Mouse (Mus musculus) neural tube, embryonic 11.5 days (tissue): ENCODE measurements around the gene Prmt9. TPM values are rescaled to one million over a fixed set of nuclear protein-coding genes. Genes with fewer than 3 reads are reported as not detected.

Experiments used
- ATAC-seq: fragments of 200-750 bp; cut with Nextera tagmentation; 2 replicates; pipeline ENCODE4 v1.8.0; 2017; ENCODE audit warnings: moderate number of reproducible peaks, mild to moderate bottlenecking, moderate TSS enrichment, moderate library complexity; ENCODE audit not compliant: insufficient read depth, low FRiP score, low TSS enrichment
- DNase-seq: peaks from one replicate; pipeline ENCODE4 v3.0.0-alpha.2; 2015; ENCODE audit warnings: low spot score
- H3K27ac ChIP-seq: fragments of 300-500 bp; sonication (generic); 2 replicates; pipeline ENCODE4 v1.5.1; 2014; ENCODE audit warnings: low read depth, mild to moderate bottlenecking, low read length
- H3K27me3 ChIP-seq: fragments of 300-500 bp; sonication (generic); 2 replicates; pipeline ENCODE4 v1.6.1; 2014; ENCODE audit warnings: mild to moderate bottlenecking, low read length, mixed read lengths; ENCODE audit not compliant: control insufficient read depth, insufficient read depth
- H3K36me3 ChIP-seq: fragments of 300-500 bp; sonication (generic); 2 replicates; pipeline ENCODE4 v1.6.1; 2014; ENCODE audit warnings: mild to moderate bottlenecking, low read length, moderate library complexity, mixed read lengths; ENCODE audit not compliant: control insufficient read depth, insufficient read depth
- H3K4me1 ChIP-seq: fragments of 300-500 bp; sonication (generic); 2 replicates; pipeline ENCODE4 v1.6.1; 2014; ENCODE audit warnings: low read length, mixed read lengths; ENCODE audit not compliant: control insufficient read depth, insufficient read depth
- H3K4me2 ChIP-seq: fragments of 300-500 bp; sonication (generic); 2 replicates; pipeline ENCODE4 v1.6.1; 2014; ENCODE audit warnings: low read depth, mild to moderate bottlenecking, moderate library complexity
- H3K4me3 ChIP-seq: fragments of 300-500 bp; sonication (generic); 2 replicates; pipeline ENCODE4 v1.5.1; 2014; ENCODE audit warnings: low read depth, low read length
- H3K9ac ChIP-seq: fragments of 300-500 bp; sonication (generic); 2 replicates; pipeline ENCODE4 v1.6.1; 2014; ENCODE audit warnings: mild to moderate bottlenecking, low read length
- H3K9me3 ChIP-seq: fragments of 300-500 bp; sonication (generic); 2 replicates; pipeline ENCODE4 v1.6.1; 2016; ENCODE audit warnings: low read length; ENCODE audit not compliant: control insufficient read depth
- WGBS: fragments of 180-500 bp; shearing (Covaris S2); extraction: QIAGEN DNeasy Blood & Tissue Kit; methylation state at CpG from one replicate; pipeline ENCODE4 v1.1.7; 2014; 5-methylcytosine and 5-hydroxymethylcytosine counted together
- polyA plus RNA-seq: library from polyadenylated mRNA; unstranded; fragments of >200 nt; fragmentation: Nextera tagmentation; extraction: Ambion mirVana; gene quantifications from 2 replicates; pipeline ENCODE4 v1.2.1, GENCODE M21; 2014

Prmt9 gene
- polyA plus RNA-seq, 1 experiment from 2014 or later, result 22.7 TPM

- DNase-seq, result no peak
- ATAC-seq, result no peak
- 86% methylated on average over 4 of the region's 4 CpGs for WGBS
Observed at GRCm38 (mm10) chr8:77584174-77584573, 35.0 kb downstream of the Prmt9 start.

GRCm38 (mm10) chr8:77609621-77610020 is 60.4 kb downstream of the Prmt9 start:
- Histone ChIP-seq H3K9ac (peak overlapping the region; percentile 68), H3K27ac (no peak overlapping the region), H3K4me2 (peak overlapping the region; percentile 47), H3K36me3 (no peaks in the 10 kb centered on the region), H3K4me3 (peak overlapping the region; percentile 61), H3K27me3 (no peaks in the 10 kb centered on the region), H3K4me1 (peaks cover 4% of the 10 kb centered on the region; the same call in 1 of the 2 replicates), H3K9me3 (no peaks in the 10 kb centered on the region)
- ATAC-seq (no peak), DNase-seq (no peak)
- 10% methylated on average over 7 of the region's 7 CpGs for WGBS

More at GRCm38 (mm10) chr8:77584174-77584573, 35.0 kb downstream of the Prmt9 start:
- Histone ChIP-seq H3K27me3 (no peaks in the 10 kb centered on the region), H3K9me3 (no peaks in the 10 kb centered on the region), H3K4me1 (no peaks in the 10 kb centered on the region), H3K9ac (no peak overlapping the region), H3K36me3 (peaks cover 2% of the 10 kb centered on the region; the same call in 1 of the 2 replicates), H3K4me2 (no peak overlapping the region), H3K27ac (no peak overlapping the region), H3K4me3 (no peak overlapping the region)

GRCm38 (mm10) chr8:77610374-77610969 is 61.3 kb downstream of the Prmt9 start, which contains the start of gene Tmem184c:
Gene Tmem184c, minus strand, starts transcription at chr8:77610698.
- under 1% methylated on average over 36 of the region's 36 CpGs for WGBS
- H3K4me3 ChIP-seq, result peak within 1 kb of the TSS; percentile 61
- peak; percentile 97 for DNase-seq

GRCm38 (mm10) chr8:77617916-77618315 is 68.7 kb downstream of the Prmt9 start:
- H3K27me3 ChIP-seq, result no peaks in the 10 kb centered on the region
- WGBS, result 74% methylated on average over 2 of the region's 2 CpGs
- H3K9me3 ChIP-seq, result no peaks in the 10 kb centered on the region
- H3K27ac ChIP-seq, result no peak overlapping the region
- H3K4me3 ChIP-seq, result no peak overlapping the region
- no peak overlapping the region for H3K9ac ChIP-seq
- DNase-seq (no peak), ATAC-seq (no peak)
- no peaks in the 10 kb centered on the region for H3K36me3 ChIP-seq
- H3K4me2 ChIP-seq, result no peak overlapping the region
- H3K4me1 ChIP-seq, result no peaks in the 10 kb centered on the region

More at GRCm38 (mm10) chr8:77610374-77610969, 61.3 kb downstream of the Prmt9 start, which contains the start of gene Tmem184c:
- Histone ChIP-seq H3K27me3 (no peaks in the 10 kb centered on the region), H3K4me1 (peaks cover 4% of the 10 kb centered on the region; the same call in 1 of the 2 replicates), H3K9ac (peak within 1 kb of the TSS; percentile 68), H3K36me3 (no peaks in the 10 kb centered on the region), H3K9me3 (no peaks in the 10 kb centered on the region), H3K4me2 (peak within 1 kb of the TSS; percentile 47), H3K27ac (peak within 1 kb of the TSS; percentile 49)
- ATAC-seq, result peak; percentile 97

GRCm38 (mm10) chr8:77623677-77624209 is 74.5 kb downstream of the Prmt9 start:
- no peaks in the 10 kb centered on the region for H3K9me3 ChIP-seq

GRCm38 (mm10) chr8:77629858-77630537 is 80.8 kb downstream of the Prmt9 start:
- Histone ChIP-seq H3K27ac (no peak overlapping the region), H3K4me1 (no peaks in the 10 kb centered on the region), H3K4me2 (no peak overlapping the region), H3K36me3 (no peaks in the 10 kb centered on the region), H3K27me3 (no peaks in the 10 kb centered on the region), H3K9ac (no peak overlapping the region), H3K9me3 (no peaks in the 10 kb centered on the region), H3K4me3 (no peak overlapping the region)
- ATAC-seq (peak; percentile 78), DNase-seq (peak; percentile 89)
- WGBS, result 20% methylated on average over 15 of the region's 15 CpGs

More at GRCm38 (mm10) chr8:77623677-77624209, 74.5 kb downstream of the Prmt9 start:
- Histone ChIP-seq H3K27ac (no peak overlapping the region), H3K9ac (no peak overlapping the region), H3K4me1 (no peaks in the 10 kb centered on the region), H3K4me3 (no peak overlapping the region), H3K27me3 (no peaks in the 10 kb centered on the region), H3K4me2 (no peak overlapping the region), H3K36me3 (no peaks in the 10 kb centered on the region)
- no peak for DNase-seq
- ATAC-seq, result peak; percentile 80
- 65% methylated on average over 7 of the region's 7 CpGs for WGBS

- no peaks in the 10 kb centered on the region for H3K4me1 ChIP-seq
Observed at GRCm38 (mm10) chr8:77630691-77631090, 81.5 kb downstream of the Prmt9 start.

More at GRCm38 (mm10) chr8:77630691-77631090, 81.5 kb downstream of the Prmt9 start:
- no peak overlapping the region for H3K4me2 ChIP-seq
- H3K9me3 ChIP-seq, result no peaks in the 10 kb centered on the region
- no peaks in the 10 kb centered on the region for H3K27me3 ChIP-seq
- no peak overlapping the region for H3K9ac ChIP-seq
- DNase-seq (no peak), ATAC-seq (no peak)
- no peak overlapping the region for H3K4me3 ChIP-seq
- WGBS, result 40% methylated on average over 3 of the region's 3 CpGs
- H3K27ac ChIP-seq, result no peak overlapping the region
- no peaks in the 10 kb centered on the region for H3K36me3 ChIP-seq
